Mouse (Mus musculus): ENCODE data around the gene Taf12. TPM values are rescaled to one million over a fixed set of nuclear protein-coding genes. Genes with fewer than 3 reads are reported as not detected.

Gene Taf12
- polyA plus RNA-seq, 1 experiment, result 6.9 TPM

- Histone ChIP-seq H3K36me3 (ENCODE audit: control insufficient read depth, insufficient read depth, low read length) (peaks cover 15% of the 10 kb centered on the region), H3K27ac (ENCODE audit: insufficient read depth, low read length) (peak overlapping the region; percentile 30; the same call in 1 of the 2 replicates), H3K4me1 (ENCODE audit: control insufficient read depth, insufficient read depth, insufficient read length) (peaks cover 5% of the 10 kb centered on the region; the same call in 1 of the 2 replicates), H3K27me3 (ENCODE audit: control insufficient read depth, insufficient read depth, low read length) (no peaks in the 10 kb centered on the region), H3K4me3 (ENCODE audit: extremely low read depth, insufficient read depth, insufficient read length) (peak overlapping the region; percentile 85)
- 20% methylated on average over 10 of the region's 10 CpGs for WGBS
- no peak for DNase-seq (ENCODE audit: low read depth in 1 of 2, low spot score in 2 of 2)
- no peak for TF ChIP-seq CTCF (IDR thresholded peaks at IDR 0.05; ENCODE audit: extremely low read depth, insufficient read depth, insufficient read length, insufficient replicate concordance)
Observed at GRCm38 (mm10) chr4:132329835-132330354, 55.7 kb downstream of the Taf12 start.

GRCm38 (mm10) chr4:132331960-132332359 is 57.8 kb downstream of the Taf12 start:
- TF ChIP-seq CTCF (IDR thresholded peaks at IDR 0.05; ENCODE audit: extremely low read depth, insufficient read depth, insufficient read length, insufficient replicate concordance), result no peak
- TF ChIP-seq POLR2A (IDR thresholded peaks at IDR 0.05; ENCODE audit: low read depth, low read length), result no peak
- 93% methylated on average over 3 of the region's 3 CpGs for WGBS
- H3K36me3 ChIP-seq (ENCODE audit: control insufficient read depth, insufficient read depth, low read length), result peaks cover 14% of the 10 kb centered on the region

GRCm38 (mm10) chr4:132332880-132333279 is 58.7 kb downstream of the Taf12 start:
- Histone ChIP-seq H3K27ac (ENCODE audit: insufficient read depth, low read length) (no peak overlapping the region), H3K4me3 (ENCODE audit: extremely low read depth, insufficient read depth, insufficient read length) (no peak overlapping the region), H3K27me3 (ENCODE audit: control insufficient read depth, insufficient read depth, low read length) (no peaks in the 10 kb centered on the region), H3K4me1 (ENCODE audit: control insufficient read depth, insufficient read depth, insufficient read length) (peaks cover 5% of the 10 kb centered on the region; the same call in 1 of the 2 replicates), H3K36me3 (ENCODE audit: control insufficient read depth, insufficient read depth, low read length) (peaks cover 14% of the 10 kb centered on the region)
- DNase-seq (ENCODE audit: low read depth in 1 of 2, low spot score in 2 of 2), result no peak
- WGBS, result 92% methylated on average over 6 of the region's 6 CpGs
- TF ChIP-seq CTCF (IDR thresholded peaks at IDR 0.05; ENCODE audit: extremely low read depth, insufficient read depth, insufficient read length, insufficient replicate concordance) (no peak), POLR2A (IDR thresholded peaks at IDR 0.05; ENCODE audit: low read depth, low read length) (no peak)

More at GRCm38 (mm10) chr4:132331960-132332359, 57.8 kb downstream of the Taf12 start:
- no peak for DNase-seq (ENCODE audit: low read depth in 1 of 2, low spot score in 2 of 2)
- Histone ChIP-seq H3K27me3 (ENCODE audit: control insufficient read depth, insufficient read depth, low read length) (no peaks in the 10 kb centered on the region), H3K27ac (ENCODE audit: insufficient read depth, low read length) (no peak overlapping the region), H3K4me3 (ENCODE audit: extremely low read depth, insufficient read depth, insufficient read length) (no peak overlapping the region), H3K4me1 (ENCODE audit: control insufficient read depth, insufficient read depth, insufficient read length) (peaks cover 5% of the 10 kb centered on the region; the same call in 1 of the 2 replicates)

DNA sequence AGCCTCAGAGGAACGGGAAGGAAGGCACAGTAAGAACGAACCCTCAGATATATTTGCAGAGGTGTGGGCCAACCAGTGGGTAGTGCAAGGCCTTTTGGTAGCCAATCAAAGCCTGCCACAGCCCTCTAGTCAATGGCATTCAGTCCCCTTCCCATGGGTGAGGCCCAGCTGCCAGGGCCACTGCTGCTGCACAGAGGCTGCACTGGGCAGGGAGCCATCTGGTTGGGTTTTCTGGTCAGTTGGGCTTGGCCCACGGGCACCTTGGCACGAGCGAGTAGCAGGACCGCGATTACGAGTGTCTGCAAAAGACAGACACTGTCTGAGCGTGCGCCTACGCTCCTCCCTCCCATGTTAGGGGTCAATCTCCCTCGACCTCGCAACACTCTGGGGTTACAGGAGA is 64.8 kb downstream of the Taf12 start:
- Histone ChIP-seq H3K36me3 (ENCODE audit: control insufficient read depth, insufficient read depth, low read length) (peaks cover 17% of the 10 kb centered on the region), H3K4me1 (ENCODE audit: control insufficient read depth, insufficient read depth, insufficient read length) (no peaks in the 10 kb centered on the region), H3K4me3 (ENCODE audit: extremely low read depth, insufficient read depth, insufficient read length) (no peak overlapping the region), H3K27me3 (ENCODE audit: control insufficient read depth, insufficient read depth, low read length) (no peaks in the 10 kb centered on the region), H3K27ac (ENCODE audit: insufficient read depth, low read length) (no peak overlapping the region)
- 89% methylated on average over 13 of the region's 13 CpGs for WGBS
- no peak for TF ChIP-seq CTCF (IDR thresholded peaks at IDR 0.05; ENCODE audit: extremely low read depth, insufficient read depth, insufficient read length, insufficient replicate concordance)
- TF ChIP-seq POLR2A (IDR thresholded peaks at IDR 0.05; ENCODE audit: low read depth, low read length), result no peak
- no peak for DNase-seq (ENCODE audit: low read depth in 1 of 2, low spot score in 2 of 2)

GRCm38 (mm10) chr4:132341451-132341850 is 67.3 kb downstream of the Taf12 start:
- Histone ChIP-seq H3K27me3 (ENCODE audit: control insufficient read depth, insufficient read depth, low read length) (no peaks in the 10 kb centered on the region), H3K27ac (ENCODE audit: insufficient read depth, low read length) (no peak overlapping the region), H3K4me3 (ENCODE audit: extremely low read depth, insufficient read depth, insufficient read length) (no peak overlapping the region), H3K4me1 (ENCODE audit: control insufficient read depth, insufficient read depth, insufficient read length) (peaks cover 8% of the 10 kb centered on the region; the same call in 1 of the 2 replicates), H3K36me3 (ENCODE audit: control insufficient read depth, insufficient read depth, low read length) (peaks cover 7% of the 10 kb centered on the region; the same call in 1 of the 2 replicates)
- TF ChIP-seq POLR2A (IDR thresholded peaks at IDR 0.05; ENCODE audit: low read depth, low read length), result no peak
- TF ChIP-seq CTCF (IDR thresholded peaks at IDR 0.05; ENCODE audit: extremely low read depth, insufficient read depth, insufficient read length, insufficient replicate concordance), result no peak
- WGBS, result 86% methylated on average over 3 of the region's 3 CpGs
- no peak for DNase-seq (ENCODE audit: low read depth in 1 of 2, low spot score in 2 of 2)

DNA sequence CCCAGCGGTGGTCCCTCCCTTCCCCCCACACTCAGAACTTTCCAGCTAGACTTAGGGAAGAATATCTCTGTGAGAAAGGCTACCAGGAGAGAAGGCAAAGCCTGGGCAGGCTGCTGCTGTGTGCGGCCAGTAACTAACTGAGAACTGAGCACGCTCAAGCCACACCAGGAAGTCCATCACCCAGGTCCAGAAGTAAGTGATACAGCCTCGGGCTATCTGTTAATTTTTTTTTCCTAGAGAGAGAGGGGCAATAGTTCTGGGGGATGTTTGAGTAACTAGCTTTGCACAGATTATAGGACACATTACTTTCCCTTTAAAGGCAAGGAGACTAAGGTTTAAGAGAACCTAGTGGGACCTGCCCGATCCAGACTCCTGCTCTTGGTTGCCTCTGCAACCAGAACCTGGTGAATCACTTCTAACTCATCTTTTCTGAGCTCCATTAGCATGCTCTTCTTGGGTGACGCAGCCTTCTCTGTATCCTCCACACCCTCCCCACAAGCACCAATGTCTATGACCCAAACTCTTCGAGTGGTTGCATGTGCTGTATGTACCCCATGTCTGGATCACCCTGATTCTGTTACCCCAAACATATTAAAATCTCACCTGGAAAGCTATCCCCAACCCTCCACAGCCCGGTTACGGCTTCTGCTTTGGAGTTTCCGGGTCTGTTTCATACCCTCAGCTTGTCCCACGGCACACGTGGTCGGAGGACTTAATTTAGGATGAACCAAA is 70.4 kb downstream of the Taf12 start:
- Histone ChIP-seq H3K27ac (ENCODE audit: insufficient read depth, low read length) (no peak overlapping the region), H3K4me1 (ENCODE audit: control insufficient read depth, insufficient read depth, insufficient read length) (peaks cover 8% of the 10 kb centered on the region; the same call in 1 of the 2 replicates), H3K4me3 (ENCODE audit: extremely low read depth, insufficient read depth, insufficient read length) (peak overlapping the region; percentile 97), H3K36me3 (ENCODE audit: control insufficient read depth, insufficient read depth, low read length) (peaks cover 1% of the 10 kb centered on the region; the same call in 1 of the 2 replicates), H3K27me3 (ENCODE audit: control insufficient read depth, insufficient read depth, low read length) (no peaks in the 10 kb centered on the region)
- no peak for DNase-seq (ENCODE audit: low read depth in 1 of 2, low spot score in 2 of 2)
- WGBS, result 7% methylated on average over 13 of the region's 13 CpGs
- no peak for TF ChIP-seq POLR2A (IDR thresholded peaks at IDR 0.05; ENCODE audit: low read depth, low read length)
- TF ChIP-seq CTCF (IDR thresholded peaks at IDR 0.05; ENCODE audit: extremely low read depth, insufficient read depth, insufficient read length, insufficient replicate concordance), result no peak

Other genes with a start within 250 kb of the Taf12 start
- gene Gm10300, start 199.7 kb upstream of the Taf12 start, polyA plus RNA-seq (2012; rRNA removed), result 0.11 and 0.19 TPM in 2 replicates
- 66.5 and 94.1 TPM in 2 replicates for gene Epb41, start 199.1 kb upstream of the Taf12 start, polyA plus RNA-seq (2012; rRNA removed)
- 0.53 and 0.86 TPM in 2 replicates for gene Oprd1, start 129.9 kb upstream of the Taf12 start, polyA plus RNA-seq (2012; rRNA removed)
- gene Ythdf2, start 62.1 kb upstream of the Taf12 start, polyA plus RNA-seq (2012; rRNA removed), result 11.9 and 13.8 TPM in 2 replicates
- 12.0 and 14.3 TPM in 2 replicates for gene Gmeb1, start 12.8 kb upstream of the Taf12 start, polyA plus RNA-seq (2012; rRNA removed)
- 1.2 and 2.0 TPM in 2 replicates for gene Rab42, start 29.0 kb downstream of the Taf12 start, polyA plus RNA-seq (2012; rRNA removed)
- 16.0 and 19.6 TPM in 2 replicates for gene Trnau1ap, start 55.2 kb downstream of the Taf12 start, polyA plus RNA-seq (2012; rRNA removed)
- gene Rcc1, start 79.2 kb downstream of the Taf12 start, polyA plus RNA-seq (2012; rRNA removed), result 10.5 and 11.5 TPM in 2 replicates
- gene Phactr4, start 148.1 kb downstream of the Taf12 start, polyA plus RNA-seq (2012; rRNA removed), result 5.5 and 5.7 TPM in 2 replicates
- gene Med18, start 189.5 kb downstream of the Taf12 start, polyA plus RNA-seq (2012; rRNA removed), result 3.0 and 3.7 TPM in 2 replicates
- gene Sesn2, start 236.1 kb downstream of the Taf12 start, polyA plus RNA-seq (2012; rRNA removed), result 9.3 and 9.4 TPM in 2 replicates